Mouse (Mus musculus) MEL (cell line): ENCODE data around the gene Gm20388. TPM values are rescaled to one million over a fixed set of nuclear protein-coding genes. Genes with fewer than 3 reads are reported as not detected.

Experiments
- DNase-seq: peaks from one replicate; pipeline ENCODE4 v3.0.0; 2011; ENCODE audit warnings: low read depth, low spot score
- H3K27ac ChIP-seq: 2 replicates; pipeline ENCODE4 v1.5.1; 2012; ENCODE audit warnings: low read depth, mild to moderate bottlenecking, control low read depth, low read length, moderate library complexity; ENCODE audit not compliant: control insufficient read depth
- H3K27me3 ChIP-seq, 2 experiments: fragments of 150-350 bp in 1 of 2; sonication (generic) in 1 of 2; 2 replicates each; pipeline ENCODE4 v1.6.1; 2012; ENCODE audit warnings: low read length in 2 of 2, mild to moderate bottlenecking in 2 of 2, improper control_type of control experiment in 1 of 2, moderate library complexity in 1 of 2; ENCODE audit not compliant: insufficient read depth in 2 of 2, control insufficient read depth in 1 of 2
- H3K36me3 ChIP-seq, 2 experiments: 2 replicates each; pipeline ENCODE4 v1.6.1; 2012 to 2014; ENCODE audit warnings: low read length in 2 of 2, improper control_type of control experiment in 1 of 2, inconsistent platforms in 1 of 2, mild to moderate bottlenecking in 1 of 2; ENCODE audit not compliant: insufficient read depth in 2 of 2, control insufficient read depth in 1 of 2
- H3K4me1 ChIP-seq, 2 experiments: fragments of 150-350 bp in 1 of 2; sonication (generic) in 1 of 2; 2 replicates each; pipeline ENCODE4 v1.6.1; 2012; ENCODE audit warnings: low read length in 2 of 2, improper control_type of control experiment in 1 of 2, mild to moderate bottlenecking in 1 of 2; ENCODE audit not compliant: insufficient read depth in 2 of 2, control insufficient read depth in 1 of 2
- H3K4me3 ChIP-seq, 2 experiments: fragments of 150-350 bp in 1 of 2; sonication (generic) in 1 of 2; 2 replicates each; pipeline ENCODE4 v1.5.1; 2012; ENCODE audit warnings: low read depth in 2 of 2, low read length in 2 of 2, mild to moderate bottlenecking in 2 of 2, moderate library complexity in 2 of 2, control low read depth in 1 of 2, improper control_type of control experiment in 1 of 2; ENCODE audit not compliant: control insufficient read depth in 1 of 2, insufficient read depth in 1 of 2
- H3K79me2 ChIP-seq: 2 replicates; pipeline ENCODE4 v1.6.1; 2012; ENCODE audit warnings: mild to moderate bottlenecking, low read length, moderate library complexity; ENCODE audit not compliant: control insufficient read depth, poor library complexity, insufficient read depth
- H3K9ac ChIP-seq: 2 replicates; pipeline ENCODE4 v1.6.1; 2012; ENCODE audit warnings: low read depth, mild to moderate bottlenecking, control low read depth, low read length, moderate library complexity; ENCODE audit not compliant: control insufficient read depth, poor library complexity, severe bottlenecking
- H3K9me3 ChIP-seq: fragments of 150-350 bp; sonication (generic); replicated peaks from 2 replicates; pipeline ENCODE4 v1.6.1; 2012; ENCODE audit warnings: mild to moderate bottlenecking, low read length, improper control_type of control experiment, moderate library complexity; ENCODE audit not compliant: insufficient read depth
- BHLHE40 ChIP-seq: IDR thresholded peaks from 2 replicates; pipeline ENCODE4 v1.6.1; 2012; ENCODE audit warnings: low read depth, mild to moderate bottlenecking, inconsistent platforms, low read length, improper control_type of control experiment, borderline replicate concordance
- ELF1 ChIP-seq: IDR thresholded peaks from 2 replicates; pipeline ENCODE4 v1.6.1; 2014; ENCODE audit warnings: low read depth, mild to moderate bottlenecking, inconsistent platforms, low read length, improper control_type of control experiment, moderate library complexity
- EP300 ChIP-seq, 2 experiments: IDR thresholded peaks; 2 replicates each; pipeline ENCODE4 v1.6.1; 2011; ENCODE audit warnings: improper control_type of control experiment in 2 of 2, low read length in 2 of 2, low read depth in 1 of 2, mild to moderate bottlenecking in 1 of 2
- ETS1 ChIP-seq: IDR thresholded peaks from 2 replicates; pipeline ENCODE4 v1.6.1; 2012; ENCODE audit warnings: low read depth, mild to moderate bottlenecking, inconsistent platforms, low read length, improper control_type of control experiment, moderate library complexity
- GABPA ChIP-seq: IDR thresholded peaks from 2 replicates; pipeline ENCODE4 v1.6.1; 2012; ENCODE audit warnings: low read depth, mild to moderate bottlenecking, inconsistent platforms, low read length, improper control_type of control experiment, moderate library complexity
- HCFC1 ChIP-seq: IDR thresholded peaks from 2 replicates; pipeline ENCODE4 v1.6.1; 2012; ENCODE audit warnings: low read depth, mild to moderate bottlenecking, inconsistent platforms, low read length, improper control_type of control experiment, moderate library complexity
- JUND ChIP-seq: IDR thresholded peaks from 2 replicates; pipeline ENCODE4 v1.6.1; 2011; ENCODE audit warnings: low read depth, mild to moderate bottlenecking, improper control_type of control experiment, low read length
- KAT2A ChIP-seq: conservative IDR thresholded peaks from 2 replicates; pipeline ENCODE4 v1.6.1; 2012; ENCODE audit warnings: low read depth, low read length, improper control_type of control experiment, inconsistent platforms
- MEF2A ChIP-seq: IDR thresholded peaks from 2 replicates; pipeline ENCODE4 v1.6.1; 2014; ENCODE audit warnings: low read depth, mild to moderate bottlenecking, inconsistent platforms, low read length, improper control_type of control experiment; ENCODE audit not compliant: poor library complexity, insufficient replicate concordance, severe bottlenecking; ENCODE audit errors: extremely low read depth
- MXI1 ChIP-seq: IDR thresholded peaks from 2 replicates; pipeline ENCODE4 v1.6.1; 2011; ENCODE audit warnings: mild to moderate bottlenecking, low read depth, low read length, improper control_type of control experiment
- MYC ChIP-seq: IDR thresholded peaks from 2 replicates; pipeline ENCODE4 v1.6.1; 2011; ENCODE audit warnings: low read depth, mild to moderate bottlenecking, low read length, improper control_type of control experiment, moderate library complexity
- NELFE ChIP-seq: IDR thresholded peaks from 2 replicates; pipeline ENCODE4 v1.6.1; 2011; ENCODE audit warnings: low read depth, low read length, improper control_type of control experiment
- NRF1 ChIP-seq: IDR thresholded peaks from 2 replicates; pipeline ENCODE4 v1.6.1; 2014; ENCODE audit warnings: low read depth, mild to moderate bottlenecking, inconsistent platforms, low read length, improper control_type of control experiment, moderate library complexity; ENCODE audit not compliant: poor library complexity, insufficient read depth, severe bottlenecking
- POLR2A ChIP-seq, 2 experiments: IDR thresholded peaks; 2 replicates each; pipeline ENCODE4 v1.6.1; 2011 to 2012; ENCODE audit warnings: low read length in 2 of 2, mild to moderate bottlenecking in 2 of 2, control low read depth in 1 of 2, improper control_type of control experiment in 1 of 2, low read depth in 1 of 2, moderate library complexity in 1 of 2; ENCODE audit not compliant: control insufficient read depth in 1 of 2, insufficient read depth in 1 of 2, poor library complexity in 1 of 2
- POLR2AphosphoS2 ChIP-seq: IDR thresholded peaks from 2 replicates; pipeline ENCODE4 v1.6.1; 2011; ENCODE audit warnings: low read length, improper control_type of control experiment
- POLR2AphosphoS5 ChIP-seq: IDR thresholded peaks from 2 replicates; pipeline ENCODE4 v1.6.1; 2012; ENCODE audit warnings: low read depth, borderline replicate concordance, mild to moderate bottlenecking, inconsistent platforms, low read length, moderate library complexity, mixed read lengths
- RAD21 ChIP-seq: IDR thresholded peaks from 2 replicates; pipeline ENCODE4 v1.6.1; 2011; ENCODE audit warnings: mild to moderate bottlenecking, low read depth, low read length, improper control_type of control experiment
- RCOR1 ChIP-seq: IDR thresholded peaks from 2 replicates; pipeline ENCODE4 v1.6.1; 2012; ENCODE audit warnings: low read depth, mild to moderate bottlenecking, inconsistent platforms, low read length, improper control_type of control experiment
- SIN3A ChIP-seq: IDR thresholded peaks from 2 replicates; pipeline ENCODE4 v1.6.1; 2012; ENCODE audit warnings: low read length, improper control_type of control experiment, inconsistent platforms
- TAL1 ChIP-seq: IDR thresholded peaks from 2 replicates; pipeline ENCODE4 v1.6.1; 2012; ENCODE audit warnings: mild to moderate bottlenecking, inconsistent platforms, low read length, moderate library complexity, mixed read lengths
- TBP ChIP-seq: IDR thresholded peaks from 2 replicates; pipeline ENCODE4 v1.8.0; 2011; ENCODE audit warnings: low read depth, low read length, improper control_type of control experiment
- TCF12 ChIP-seq: IDR thresholded peaks from 2 replicates; pipeline ENCODE4 v1.6.1; 2014; ENCODE audit warnings: low read depth, mild to moderate bottlenecking, inconsistent platforms, low read length, improper control_type of control experiment, moderate library complexity
- USF1 ChIP-seq: IDR thresholded peaks from 2 replicates; pipeline ENCODE4 v1.6.1; 2014; ENCODE audit warnings: low read depth, mild to moderate bottlenecking, inconsistent platforms, low read length, improper control_type of control experiment, moderate library complexity
- USF2 ChIP-seq, 2 experiments: IDR thresholded peaks; 2 replicates each; pipeline ENCODE4 v1.6.1; 2011 to 2012; ENCODE audit warnings: improper control_type of control experiment in 2 of 2, low read length in 2 of 2, borderline replicate concordance in 1 of 2, inconsistent platforms in 1 of 2, low read depth in 1 of 2, mild to moderate bottlenecking in 1 of 2; ENCODE audit not compliant: insufficient read depth in 1 of 2
- ZC3H11A ChIP-seq: IDR thresholded peaks from 2 replicates; pipeline ENCODE4 v1.6.1; 2012; ENCODE audit warnings: low read depth, mild to moderate bottlenecking, inconsistent platforms, low read length, improper control_type of control experiment
- ZMIZ1 ChIP-seq: IDR thresholded peaks from 2 replicates; pipeline ENCODE4 v1.6.1; 2012; ENCODE audit warnings: low read depth, mild to moderate bottlenecking, inconsistent platforms, low read length, improper control_type of control experiment, moderate library complexity
- polyA plus RNA-seq, 2 experiments: library from polyadenylated mRNA; stranded (reverse) in 1 of 2; unstranded in 1 of 2; fragments of >175 nt in 1 of 2; fragments of >200 nt in 1 of 2; gene quantifications; 2 replicates each; pipeline versions ENCODE4 v1.2.1 to v1.2.4; 2012; ENCODE audit warnings: low replicate concordance in 2 of 2, low read depth in 1 of 2; ENCODE audit not compliant: insufficient read length in 2 of 2, insufficient read depth in 1 of 2, missing spikeins in 1 of 2
- total RNA-seq: library from RNA; depleted of rRNA; stranded (reverse); fragments of 300-350 nt; gene quantifications from 2 replicates; pipeline ENCODE4 v1.2.3, GENCODE M21; 2012

Gm20388 gene
- total and polyA plus RNA-seq, 3 experiments: 11.1 to 17.8 TPM; not detected in 1

DNA sequence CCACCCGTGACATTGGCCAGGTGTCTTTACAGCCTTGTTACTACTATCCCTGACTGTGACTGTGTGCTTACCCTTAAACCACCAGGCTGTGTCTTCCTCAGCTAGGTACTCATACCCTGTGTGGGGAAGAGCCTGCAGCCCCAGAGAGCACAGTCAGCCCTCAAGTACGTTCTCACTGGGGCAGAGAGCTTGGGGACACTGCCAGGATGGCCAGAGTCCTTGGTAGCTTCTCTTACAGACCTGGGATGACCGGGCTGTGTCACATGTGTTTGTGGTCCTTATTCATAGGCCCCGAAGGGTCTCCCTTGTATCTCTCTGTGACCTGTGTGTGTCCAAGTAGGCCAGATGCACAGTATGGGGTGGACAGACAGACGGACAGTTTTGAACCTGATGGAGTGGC, 350.0 kb downstream of the Gm20388 start:
- no peak for TF ChIP-seq HCFC1
- TF ChIP-seq ETS1: no peak
- TF ChIP-seq KAT2A: no peak
- TF ChIP-seq NELFE: no peak
- no peak for TF ChIP-seq POLR2AphosphoS5
- no peak for TF ChIP-seq ELF1
- TF ChIP-seq ZC3H11A: no peak
- no peak for TF ChIP-seq MYC
- TF ChIP-seq USF2 (IDR thresholded peaks at IDR 0.05; ENCODE audit: borderline replicate concordance in 1 of 2, insufficient read depth in 1 of 2, low read depth in 1 of 2, low read length in 2 of 2): no peak
- no peak for TF ChIP-seq NRF1
- TF ChIP-seq, all 39 proteins: peak for 0
- H3K27ac ChIP-seq: no peak overlapping the region
- H3K79me2 ChIP-seq: no peaks in the 10 kb centered on the region
- no peak overlapping the region for H3K4me3 ChIP-seq
- no peaks in the 10 kb centered on the region for H3K9me3 ChIP-seq
- H3K36me3 ChIP-seq: no peaks in the 10 kb centered on the region
- no peaks in the 10 kb centered on the region for H3K4me1 ChIP-seq
- DNase-seq: no peak
- peaks cover 0 to 19% of the 10 kb centered on the region in 2 experiments; a peak in 1 of 4 replicates for H3K27me3 ChIP-seq
- H3K9ac ChIP-seq: no peak overlapping the region

DNA sequence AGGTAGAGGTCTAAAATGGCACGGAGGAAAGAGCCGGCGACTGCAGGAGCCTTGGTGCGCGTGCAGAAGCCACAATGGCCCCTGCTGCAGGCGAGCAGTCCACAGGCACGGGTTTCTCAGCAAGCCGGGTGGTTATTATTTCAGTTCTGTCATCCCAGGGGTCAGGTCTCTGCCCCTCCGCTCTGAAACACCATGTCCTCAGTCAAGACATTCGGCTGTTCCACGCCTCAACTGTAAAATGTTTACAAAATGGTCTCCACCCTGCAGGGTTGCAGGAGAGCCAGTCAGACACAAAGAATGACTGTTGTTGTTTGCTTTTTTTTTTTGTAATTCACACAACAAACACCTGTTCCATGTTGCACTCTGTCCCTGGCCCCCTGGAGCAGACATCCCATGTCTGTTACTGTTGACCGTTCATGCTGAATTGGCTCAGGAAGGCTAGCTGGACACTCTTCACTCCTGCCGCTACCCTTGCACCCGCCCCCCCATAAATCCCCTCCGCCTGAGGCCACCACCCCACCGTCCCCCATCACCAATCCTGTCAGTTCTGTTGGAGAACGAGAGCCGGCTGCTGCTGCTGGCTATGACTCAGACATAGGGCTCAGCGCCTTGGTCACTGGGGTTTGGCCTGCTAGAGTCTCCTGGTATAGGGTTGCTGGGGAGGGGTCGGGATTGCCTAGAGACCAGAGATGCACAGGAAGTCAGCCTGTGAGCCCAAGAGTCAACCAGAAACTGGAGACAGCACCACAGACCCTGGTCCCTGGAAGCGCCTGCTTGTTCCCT, 350.9 kb downstream of the Gm20388 start:
- TF ChIP-seq JUND (no peak), RCOR1 (no peak), POLR2AphosphoS2 (no peak), TAL1 (no peak), RAD21 (no peak), USF1 (no peak), POLR2AphosphoS5 (no peak), TBP (no peak), GABPA (no peak), MEF2A (no peak), MXI1 (no peak), KAT2A (no peak), ZMIZ1 (no peak), TCF12 (no peak), POLR2A (IDR thresholded peaks at IDR 0.05; ENCODE audit: control insufficient read depth in 1 of 2, insufficient read depth in 1 of 2, low read depth in 1 of 2, low read length in 2 of 2, poor library complexity in 1 of 2) (no peak), BHLHE40 (no peak), NRF1 (no peak), SIN3A (no peak), EP300 (IDR thresholded peaks at IDR 0.05; ENCODE audit: low read depth in 1 of 2, low read length in 2 of 2) (no peak)
- Histone ChIP-seq H3K4me1 (no peaks in the 10 kb centered on the region), H3K27ac (no peak overlapping the region), H3K36me3 (no peaks in the 10 kb centered on the region), H3K9me3 (no peaks in the 10 kb centered on the region), H3K4me3 (no peak overlapping the region), H3K79me2 (no peaks in the 10 kb centered on the region), H3K9ac (no peak overlapping the region), H3K27me3 (peaks cover 0 to 19% of the 10 kb centered on the region in 2 experiments; a peak in 1 of 4 replicates)
- no peak for DNase-seq
